Mouse (Mus musculus): ENCODE data around the gene Pla2g2e. TPM values are rescaled to one million over a fixed set of nuclear protein-coding genes. Genes with fewer than 3 reads are reported as not detected.
A peak's percentile ranks its signal among the peaks of the same experiment; 100 is the strongest.

Pla2g2e gene
- polyA plus RNA-seq, 1 experiment from 2014 or later, result not detected

GRCm38 (mm10) chr4:138855092-138855632 is 22.6 kb upstream of the Pla2g2e start:
- H3K9me3 ChIP-seq (ENCODE audit: control insufficient read depth, low read length), result no peaks in the 10 kb centered on the region
- no peaks in the 10 kb centered on the region for H3K27me3 ChIP-seq (ENCODE audit: control insufficient read depth, insufficient read depth, low read length)
- no peaks in the 10 kb centered on the region for H3K4me1 ChIP-seq (replicated peaks; ENCODE audit: control insufficient read depth, insufficient read depth)
- no peak for TF ChIP-seq CTCF (IDR thresholded peaks at IDR 0.05; ENCODE audit: low read depth)
- TF ChIP-seq EP300 (optimal IDR thresholded peaks at IDR 0.05), result no peak
- 85% methylated on average over 9 of the region's 9 CpGs for WGBS
- H3K27ac ChIP-seq (replicated peaks), result no peak overlapping the region
- ATAC-seq (ENCODE audit: low FRiP score, low TSS enrichment) (no peak), DNase-seq (ENCODE audit: low spot score) (no peak)
- no peak overlapping the region for H3K4me3 ChIP-seq (ENCODE audit: low read depth, low read length)
- no peak overlapping the region for H3K4me2 ChIP-seq (replicated peaks; ENCODE audit: low read depth)
- no peak overlapping the region for H3K9ac ChIP-seq (ENCODE audit: low read length)
- no peaks in the 10 kb centered on the region for H3K36me3 ChIP-seq (ENCODE audit: control insufficient read depth, insufficient read depth, low read length)

GRCm38 (mm10) chr4:138856491-138856890 is 21.3 kb upstream of the Pla2g2e start:
- Histone ChIP-seq H3K9ac (ENCODE audit: low read length) (no peak overlapping the region), H3K9me3 (ENCODE audit: control insufficient read depth, low read length) (no peaks in the 10 kb centered on the region), H3K27me3 (ENCODE audit: control insufficient read depth, insufficient read depth, low read length) (no peaks in the 10 kb centered on the region), H3K36me3 (ENCODE audit: control insufficient read depth, insufficient read depth, low read length) (no peaks in the 10 kb centered on the region), H3K27ac (replicated peaks) (no peak overlapping the region), H3K4me3 (ENCODE audit: low read depth, low read length) (no peak overlapping the region), H3K4me2 (replicated peaks; ENCODE audit: low read depth) (no peak overlapping the region), H3K4me1 (replicated peaks; ENCODE audit: control insufficient read depth, insufficient read depth) (no peaks in the 10 kb centered on the region)
- peak; percentile 82 for DNase-seq (ENCODE audit: low spot score)
- 22% methylated on average over 7 of the region's 7 CpGs for WGBS
- ATAC-seq (ENCODE audit: low FRiP score, low TSS enrichment), result peak; percentile 19; the same call in 1 of the 2 replicates
- TF ChIP-seq EP300 (optimal IDR thresholded peaks at IDR 0.05) (no peak), CTCF (IDR thresholded peaks at IDR 0.05; ENCODE audit: low read depth) (peak; percentile 99)

GRCm38 (mm10) chr4:138857576-138857975 is 20.2 kb upstream of the Pla2g2e start:
- ATAC-seq (ENCODE audit: low FRiP score, low TSS enrichment) (no peak), DNase-seq (ENCODE audit: low spot score) (no peak)
- Histone ChIP-seq H3K4me1 (replicated peaks; ENCODE audit: control insufficient read depth, insufficient read depth) (no peaks in the 10 kb centered on the region), H3K4me2 (replicated peaks; ENCODE audit: low read depth) (no peak overlapping the region), H3K27me3 (ENCODE audit: control insufficient read depth, insufficient read depth, low read length) (no peaks in the 10 kb centered on the region), H3K4me3 (ENCODE audit: low read depth, low read length) (no peak overlapping the region), H3K9ac (ENCODE audit: low read length) (no peak overlapping the region), H3K9me3 (ENCODE audit: control insufficient read depth, low read length) (no peaks in the 10 kb centered on the region), H3K36me3 (ENCODE audit: control insufficient read depth, insufficient read depth, low read length) (no peaks in the 10 kb centered on the region), H3K27ac (replicated peaks) (no peak overlapping the region)
- WGBS, result 82% methylated on average over 10 of the region's 10 CpGs
- no peak for TF ChIP-seq CTCF (IDR thresholded peaks at IDR 0.05; ENCODE audit: low read depth)

- no peak for TF ChIP-seq EP300 (optimal IDR thresholded peaks at IDR 0.05)
- no peak for TF ChIP-seq CTCF (IDR thresholded peaks at IDR 0.05; ENCODE audit: low read depth)
- Histone ChIP-seq H3K9ac (ENCODE audit: low read length) (no peak overlapping the region), H3K9me3 (ENCODE audit: control insufficient read depth, low read length) (no peaks in the 10 kb centered on the region), H3K27me3 (ENCODE audit: control insufficient read depth, insufficient read depth, low read length) (no peaks in the 10 kb centered on the region), H3K4me1 (replicated peaks; ENCODE audit: control insufficient read depth, insufficient read depth) (no peaks in the 10 kb centered on the region), H3K27ac (replicated peaks) (no peak overlapping the region), H3K4me3 (ENCODE audit: low read depth, low read length) (no peak overlapping the region), H3K4me2 (replicated peaks; ENCODE audit: low read depth) (no peak overlapping the region), H3K36me3 (ENCODE audit: control insufficient read depth, insufficient read depth, low read length) (no peaks in the 10 kb centered on the region)
- ATAC-seq (ENCODE audit: low FRiP score, low TSS enrichment) (no peak), DNase-seq (ENCODE audit: low spot score) (no peak)
- WGBS, result 79% methylated on average over 15 of the region's 15 CpGs
Observed at GRCm38 (mm10) chr4:138858446-138858845, 19.3 kb upstream of the Pla2g2e start.

GRCm38 (mm10) chr4:138859245-138859644 is 18.5 kb upstream of the Pla2g2e start:
- no peak overlapping the region for H3K4me2 ChIP-seq (replicated peaks; ENCODE audit: low read depth)
- 26% methylated on average over 9 of the region's 9 CpGs for WGBS
- no peaks in the 10 kb centered on the region for H3K4me1 ChIP-seq (replicated peaks; ENCODE audit: control insufficient read depth, insufficient read depth)
- no peaks in the 10 kb centered on the region for H3K36me3 ChIP-seq (ENCODE audit: control insufficient read depth, insufficient read depth, low read length)
- H3K9me3 ChIP-seq (ENCODE audit: control insufficient read depth, low read length), result no peaks in the 10 kb centered on the region
- no peak overlapping the region for H3K27ac ChIP-seq (replicated peaks)
- TF ChIP-seq CTCF (IDR thresholded peaks at IDR 0.05; ENCODE audit: low read depth), result peak; percentile 67
- TF ChIP-seq EP300 (optimal IDR thresholded peaks at IDR 0.05), result no peak
- no peaks in the 10 kb centered on the region for H3K27me3 ChIP-seq (ENCODE audit: control insufficient read depth, insufficient read depth, low read length)
- H3K4me3 ChIP-seq (ENCODE audit: low read depth, low read length), result no peak overlapping the region
- no peak for DNase-seq (ENCODE audit: low spot score)
- no peak overlapping the region for H3K9ac ChIP-seq (ENCODE audit: low read length)
- ATAC-seq (ENCODE audit: low FRiP score, low TSS enrichment), result no peak

- H3K36me3 ChIP-seq (ENCODE audit: control insufficient read depth, insufficient read depth, low read length), result no peaks in the 10 kb centered on the region
- 5% methylated on average over 13 of the region's 13 CpGs for WGBS
- no peak overlapping the region for H3K27ac ChIP-seq (replicated peaks)
- no peaks in the 10 kb centered on the region for H3K27me3 ChIP-seq (ENCODE audit: control insufficient read depth, insufficient read depth, low read length)
- DNase-seq (ENCODE audit: low spot score) (peak; percentile 88), ATAC-seq (ENCODE audit: low FRiP score, low TSS enrichment) (peak; percentile 80)
- no peak overlapping the region for H3K4me3 ChIP-seq (ENCODE audit: low read depth, low read length)
- no peak overlapping the region for H3K9ac ChIP-seq (ENCODE audit: low read length)
- H3K9me3 ChIP-seq (ENCODE audit: control insufficient read depth, low read length), result no peaks in the 10 kb centered on the region
- H3K4me1 ChIP-seq (replicated peaks; ENCODE audit: control insufficient read depth, insufficient read depth), result no peaks in the 10 kb centered on the region
- no peak for TF ChIP-seq EP300 (optimal IDR thresholded peaks at IDR 0.05)
- TF ChIP-seq CTCF (IDR thresholded peaks at IDR 0.05; ENCODE audit: low read depth), result peak; percentile 78
- no peak overlapping the region for H3K4me2 ChIP-seq (replicated peaks; ENCODE audit: low read depth)
Observed at GRCm38 (mm10) chr4:138859728-138860127, 18.0 kb upstream of the Pla2g2e start.
